In genomic region chr4:126466251-126466750, GRCm38 (mm10) we compare ENCODE assay signal across 8 mouse cellular contexts. TPM values are rescaled to one million over a fixed set of nuclear protein-coding genes. Genes with fewer than 3 reads are reported as not detected.
DNase-seq lines count a peak whose midpoint lies in the region; ATAC-seq lines count a peak whose summit lies in the region.

No protein-coding gene starts in this region.

- 37% methylated on average over 8 of the region's 8 CpGs for WGBS in heart, embryonic 13.5 days
- WGBS in hindbrain, embryonic 12.5 days = 10% methylated on average over 8 of the region's 8 CpGs
- 9% methylated on average over 8 of the region's 8 CpGs for WGBS in midbrain, embryonic 12.5 days

- H3K36me3 ChIP-seq in heart, embryonic 13.5 days = no peaks in the 10 kb centered on the region
- H3K36me3 ChIP-seq in hindbrain, embryonic 12.5 days = no peaks in the 10 kb centered on the region
- peaks cover 9% of the 10 kb centered on the region; the same call in 1 of the 2 replicates for H3K36me3 ChIP-seq in midbrain, embryonic 12.5 days

- H3K27me3 ChIP-seq in heart, embryonic 13.5 days (replicated peaks) = no peaks in the 10 kb centered on the region
- no peaks in the 10 kb centered on the region for H3K27me3 ChIP-seq in hindbrain, embryonic 12.5 days
- no peaks in the 10 kb centered on the region for H3K27me3 ChIP-seq in midbrain, embryonic 12.5 days

- H3K9me3 ChIP-seq in heart, embryonic 13.5 days = no peaks in the 10 kb centered on the region
- H3K9me3 ChIP-seq in hindbrain, embryonic 12.5 days (replicated peaks) = no peaks in the 10 kb centered on the region
- no peaks in the 10 kb centered on the region for H3K9me3 ChIP-seq in midbrain, embryonic 12.5 days

- H3K4me2 ChIP-seq in heart, embryonic 13.5 days = peak overlapping the region; percentile 41
- peak overlapping the region; percentile 62 for H3K4me2 ChIP-seq in hindbrain, embryonic 12.5 days (replicated peaks)
- peak overlapping the region; percentile 72 for H3K4me2 ChIP-seq in midbrain, embryonic 12.5 days (replicated peaks)

- no peak for DNase-seq in heart, adult 8-10 months (ENCODE audit: low spot score)
- peak; percentile 43 for DNase-seq in MN1 (ENCODE audit: low spot score)
- DNase-seq in cerebellum, adult 11-12 months = no peak
- DNase-seq in cerebellum, adult 8-10 months = no peak
- DNase-seq in lung, postnatal 25 days (ENCODE audit: low spot score) = no peak

- H3K4me3 ChIP-seq in heart, embryonic 13.5 days = peak overlapping the region; percentile 10; the same call in 1 of the 2 replicates
- H3K4me3 ChIP-seq in hindbrain, embryonic 12.5 days = peak overlapping the region; percentile 91
- H3K4me3 ChIP-seq in midbrain, embryonic 12.5 days = peak overlapping the region; percentile 76

- peaks cover 49% of the 10 kb centered on the region for H3K4me1 ChIP-seq in heart, embryonic 13.5 days
- H3K4me1 ChIP-seq in hindbrain, embryonic 12.5 days = peaks cover 55% of the 10 kb centered on the region
- H3K4me1 ChIP-seq in midbrain, embryonic 12.5 days = peaks cover 54% of the 10 kb centered on the region

- H3K9ac ChIP-seq in heart, embryonic 13.5 days = peak overlapping the region; percentile 59
- H3K9ac ChIP-seq in hindbrain, embryonic 12.5 days = peak overlapping the region; percentile 66
- peak overlapping the region; percentile 66 for H3K9ac ChIP-seq in midbrain, embryonic 12.5 days (replicated peaks)

- ATAC-seq in heart, embryonic 13.5 days (ENCODE audit: extremely low read depth, insufficient number of reproducible peaks, low FRiP score, low TSS enrichment) = no peak
- ATAC-seq in hindbrain, embryonic 12.5 days (ENCODE audit: low FRiP score) = peak; percentile 9; the same call in 1 of the 2 replicates
- ATAC-seq in midbrain, embryonic 12.5 days (ENCODE audit: low FRiP score, low read depth) = 0 out of 2 replicates have a peak, but pooled peaks have one; percentile 1

- peak overlapping the region; percentile 25; the same call in 1 of the 2 replicates for H3K27ac ChIP-seq in heart, embryonic 13.5 days (replicated peaks)
- H3K27ac ChIP-seq in hindbrain, embryonic 12.5 days = peak overlapping the region; percentile 99
- peak overlapping the region; percentile 99 for H3K27ac ChIP-seq in midbrain, embryonic 12.5 days (replicated peaks)

RNA-seq across cellular contexts. Expression of gene Ago1, which starts 2.1 kb away (rescaled TPM):
- polyA plus RNA-seq in heart, embryonic 13.5 days (2015; fragmentation: Nextera tagmentation; extraction: Ambion mirVana) = 2.7 and 2.8 TPM in 2 replicates
- 10 to 100 TPM; 10.7 to 11.6 (median 11.3) TPM for total RNA-seq in heart, adult 8-10 months (2022)
- polyA plus RNA-seq in hindbrain, embryonic 12.5 days (2016; fragmentation: Nextera tagmentation; extraction: Ambion mirVana) = 15.8 and 20.5 TPM in 2 replicates
- 21.7 and 24.0 TPM in 2 replicates for polyA plus RNA-seq in midbrain, embryonic 12.5 days (2016; fragmentation: Nextera tagmentation; extraction: Ambion mirVana)

RNA-seq across cellular contexts. Expression of gene Ago3, which starts 36.9 kb away (rescaled TPM):
- polyA plus RNA-seq in heart, embryonic 13.5 days (2015; fragmentation: Nextera tagmentation; extraction: Ambion mirVana) = 10.4 and 10.6 TPM in 2 replicates
- total RNA-seq in heart, adult 8-10 months (2022) = 10 to 100 TPM; 11.1 to 13.5 (median 12.8) TPM
- 21.6 and 22.2 TPM in 2 replicates for polyA plus RNA-seq in hindbrain, embryonic 12.5 days (2016; fragmentation: Nextera tagmentation; extraction: Ambion mirVana)
- polyA plus RNA-seq in midbrain, embryonic 12.5 days (2016; fragmentation: Nextera tagmentation; extraction: Ambion mirVana) = 19.3 and 19.9 TPM in 2 replicates

Comparison
In these comparisons a context has a peak if more than half of its experiments do, and no peak if none do; other contexts are left out.
1. H3K27ac ChIP-seq: peak in every context shown above with its lines; median percentile 99 in hindbrain, embryonic 12.5 days; 99 in midbrain, embryonic 12.5 days; 25 in heart, embryonic 13.5 days.
2. H3K4me3 ChIP-seq: peak in every context shown above with its lines; median percentile 91 in hindbrain, embryonic 12.5 days; 76 in midbrain, embryonic 12.5 days; 10 in heart, embryonic 13.5 days.